Mouse (Mus musculus): Measurements from ENCODE around the gene Ubac1.

Gene Ubac1

GRCm38 (mm10) chr2:26021561-26022257 lies at the start of gene Ubac1:
Ubac1 (minus strand) TSS chr2:26021747.
- DNase-seq, result peak; percentile 97

DNA sequence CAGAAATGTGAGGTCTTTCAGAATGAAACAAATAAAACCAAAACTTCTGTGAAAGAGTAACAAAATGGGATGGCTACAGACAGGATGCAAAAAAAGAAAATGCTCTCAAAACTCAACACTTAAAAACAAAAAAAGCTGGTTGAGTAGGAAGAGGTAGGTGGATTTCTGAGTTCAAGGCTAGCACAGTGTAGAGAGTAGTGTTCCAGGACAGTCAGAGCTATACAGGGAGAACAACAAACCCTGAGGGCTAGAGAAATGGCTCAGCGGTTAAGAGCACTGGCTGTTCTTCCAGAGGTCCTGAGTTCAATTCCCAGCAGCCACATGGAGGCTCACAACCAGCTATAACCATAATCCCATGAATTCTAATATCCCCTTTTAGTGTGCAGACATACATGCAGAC lies 47.0 kb upstream of the Ubac1 start:
- no peak for DNase-seq

DNA sequence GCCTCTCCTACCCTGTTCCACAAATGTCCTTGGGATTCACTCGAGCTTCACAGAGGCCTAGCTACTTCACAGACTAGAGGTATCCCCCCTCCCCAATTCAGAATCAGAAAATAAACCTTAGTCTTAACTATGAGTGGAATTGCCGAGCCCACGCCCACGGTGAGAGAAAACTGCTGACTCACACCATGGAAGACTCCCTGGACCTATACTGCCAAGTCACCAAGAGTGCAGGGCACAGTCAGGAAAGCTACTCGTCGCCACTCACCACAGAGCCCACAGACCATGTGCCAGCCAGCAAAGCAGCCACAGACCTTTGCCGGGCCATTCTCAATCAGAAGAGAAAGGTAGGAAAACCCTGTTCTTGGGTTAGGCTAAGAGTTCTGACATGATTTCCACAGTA lies 46.6 kb upstream of the Ubac1 start:
- no peak for DNase-seq

- DNase-seq, result no peak
These were observed 45.0 kb upstream of the Ubac1 start for GRCm38 (mm10) chr2:26066527-26066926.

GRCm38 (mm10) chr2:26062742-26063427 lies 41.3 kb upstream of the Ubac1 start:
- no peak for DNase-seq

- DNase-seq, result no peak
These were observed 40.7 kb upstream of the Ubac1 start for GRCm38 (mm10) chr2:26062241-26062640.

- DNase-seq, result peak; percentile 63
These were observed 39.6 kb upstream of the Ubac1 start for GRCm38 (mm10) chr2:26061018-26061666.

GRCm38 (mm10) chr2:26057053-26057452 lies 35.5 kb upstream of the Ubac1 start:
- no peak for DNase-seq

GRCm38 (mm10) chr2:26056226-26056625 lies 34.7 kb upstream of the Ubac1 start:
- no peak for DNase-seq

- DNase-seq, result no peak
These were observed 34.2 kb upstream of the Ubac1 start for GRCm38 (mm10) chr2:26055747-26056102.

DNA sequence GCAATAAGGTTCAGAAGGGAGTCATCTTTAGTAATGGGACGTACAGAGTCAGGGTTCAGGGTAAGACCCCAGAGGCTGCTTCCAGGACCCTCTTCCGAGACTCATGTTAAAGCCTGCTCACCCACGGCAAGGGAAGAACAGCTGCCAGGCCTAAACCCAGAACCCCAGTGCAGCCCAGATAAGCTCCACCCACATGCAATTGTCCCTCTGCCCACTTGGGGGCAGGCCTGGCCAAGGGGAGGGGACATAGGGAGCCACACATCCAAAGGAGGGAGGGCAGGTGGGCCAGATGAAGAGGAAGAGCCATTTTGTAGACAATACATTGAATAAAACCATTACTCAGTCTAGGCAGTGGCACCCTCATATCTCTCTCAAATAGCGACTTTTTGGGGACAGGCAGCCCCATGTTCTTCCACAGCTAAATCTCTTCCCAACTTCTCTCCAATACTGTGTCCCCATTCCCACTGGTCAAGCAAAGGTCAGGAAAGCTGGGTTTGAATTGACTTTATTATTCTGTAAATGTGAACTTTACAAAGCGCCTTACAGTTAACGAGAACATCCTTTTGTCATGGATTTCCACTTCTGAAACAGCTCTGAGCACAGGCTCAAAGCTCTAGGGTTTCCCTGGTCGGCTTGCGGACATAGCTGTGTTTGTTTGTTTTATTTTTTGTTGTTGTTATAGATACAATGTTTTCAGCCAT lies 33.6 kb upstream of the Ubac1 start:
- DNase-seq, result peak; percentile 78

DNA sequence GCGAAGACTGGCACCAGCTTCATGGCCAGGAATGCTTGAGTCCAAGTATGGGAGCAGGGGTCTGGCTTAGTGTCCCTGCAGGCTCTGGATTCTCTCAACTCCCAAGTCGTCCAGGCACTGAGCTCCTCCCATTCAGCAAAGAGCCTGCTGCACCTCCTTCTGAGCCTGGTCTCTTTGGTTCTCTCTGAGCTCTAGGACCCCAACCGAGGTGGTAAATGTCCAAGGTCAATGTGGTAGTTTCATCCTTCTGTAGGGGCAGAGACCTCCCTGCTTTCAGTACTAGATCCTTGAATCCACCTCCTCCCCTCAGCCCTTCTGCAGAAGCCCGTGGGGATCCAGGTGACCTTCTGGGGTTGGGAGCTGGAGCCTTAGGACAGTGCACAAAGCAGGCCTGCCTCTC lies 31.3 kb upstream of the Ubac1 start:
- no peak for DNase-seq

DNA sequence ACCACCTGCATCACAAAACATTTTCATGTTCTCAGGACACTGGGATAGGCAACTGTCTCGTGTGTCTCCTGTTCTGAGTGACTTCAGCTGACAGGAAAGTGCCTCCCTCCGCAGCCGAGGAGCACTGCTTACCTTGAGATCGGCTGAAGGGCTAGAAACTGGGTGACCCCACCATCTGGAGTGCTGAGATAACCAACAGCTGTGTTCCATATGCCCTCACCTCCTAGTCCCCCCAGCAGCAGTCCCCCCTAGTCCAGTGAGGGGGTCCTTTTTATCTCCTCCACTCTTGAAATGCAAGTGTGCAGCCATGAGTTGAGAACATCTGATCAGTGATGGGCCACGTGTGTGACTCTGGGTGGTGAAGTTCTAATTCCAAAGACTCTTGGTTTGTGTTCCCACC lies 27.3 kb upstream of the Ubac1 start:
- DNase-seq, result no peak

DNA sequence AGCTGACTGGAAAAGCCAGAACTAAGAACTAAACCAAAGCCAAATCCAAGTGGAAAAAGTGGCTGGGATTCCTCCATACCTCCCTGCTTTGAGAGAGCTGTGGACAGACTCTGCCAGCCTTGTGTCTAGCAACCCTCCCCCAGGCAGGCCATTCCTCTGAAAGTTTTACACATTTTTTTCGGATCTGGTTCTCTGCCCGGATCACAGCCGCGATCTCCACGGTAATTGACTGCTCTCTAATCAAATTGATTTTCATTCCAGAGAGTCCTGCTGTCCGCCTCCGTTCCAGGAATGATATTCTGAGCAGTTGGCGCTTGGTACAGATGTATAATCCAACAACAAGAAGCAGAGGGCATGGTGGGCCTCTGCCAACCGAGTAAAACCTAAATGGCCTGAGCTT lies 22.7 kb upstream of the Ubac1 start:
- no peak for DNase-seq

DNA sequence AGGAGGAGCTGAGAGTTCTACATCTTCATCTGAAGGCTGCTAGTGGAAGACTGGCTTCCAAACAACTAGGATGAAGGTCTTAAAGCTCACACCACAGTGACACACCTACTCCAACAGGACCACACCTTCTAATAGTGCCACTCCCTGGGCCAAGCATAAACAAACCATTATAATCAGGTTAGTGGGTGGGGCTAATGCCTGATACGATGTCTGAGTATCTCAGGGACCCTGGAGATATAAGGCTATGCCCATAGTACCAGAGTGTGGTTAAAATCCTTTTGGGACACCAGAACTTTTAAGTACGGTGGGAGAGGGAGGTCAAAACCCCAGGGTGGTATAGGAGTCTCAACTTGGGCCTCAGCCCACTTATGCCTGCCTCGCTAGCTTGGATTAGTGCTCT lies 21.1 kb upstream of the Ubac1 start:
- no peak for DNase-seq

DNA sequence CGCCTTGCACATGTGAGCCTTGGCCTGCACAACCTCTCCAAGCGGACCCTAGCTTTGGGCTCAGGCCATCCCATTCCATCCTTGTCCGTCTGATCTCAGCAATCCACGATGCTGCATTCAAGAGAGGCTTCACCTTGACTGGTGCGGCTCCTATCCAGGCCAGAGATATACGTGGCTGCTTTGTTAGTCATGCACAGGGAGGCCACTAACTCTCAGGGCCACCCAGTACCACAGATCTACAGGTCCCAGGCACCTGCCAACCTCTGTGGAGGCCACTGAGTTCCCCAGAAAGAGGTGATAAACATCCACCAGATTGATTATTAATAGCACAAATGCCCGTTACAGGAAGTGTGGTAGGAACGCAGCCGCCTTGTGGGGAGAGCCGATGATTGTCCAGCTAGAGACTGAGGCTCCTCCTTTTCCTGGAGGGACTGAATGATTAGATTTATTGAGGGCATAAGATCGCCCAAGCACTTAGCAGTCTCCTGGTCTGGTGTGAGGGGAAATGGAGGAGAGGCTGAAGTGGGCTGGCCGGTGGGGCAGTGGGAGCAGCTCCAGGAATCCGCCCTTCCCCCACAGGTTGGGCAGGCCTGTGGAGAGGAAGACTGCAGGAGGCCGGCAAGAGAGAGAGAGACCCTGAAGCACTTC lies 19.7 kb upstream of the Ubac1 start:
- DNase-seq, result no peak

DNA sequence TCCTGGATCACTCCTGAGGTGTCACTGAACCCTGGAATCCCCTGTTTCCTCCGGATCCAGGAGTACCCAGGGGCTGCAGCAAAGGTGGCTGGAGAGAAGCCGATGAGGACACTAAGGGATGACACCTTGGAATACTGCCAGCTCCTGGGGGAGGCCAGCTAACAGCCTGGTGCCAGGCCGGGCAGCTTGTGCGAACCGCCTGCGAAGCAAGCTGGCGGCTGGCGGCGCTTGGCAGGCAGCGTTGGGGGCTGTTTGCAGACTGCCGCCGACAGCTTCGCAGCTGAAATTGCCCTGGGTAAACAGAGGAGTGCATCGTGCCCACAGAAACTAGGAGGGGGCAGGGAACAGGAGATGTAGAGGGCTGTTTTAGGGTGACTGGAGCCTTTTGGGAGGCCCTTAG lies 18.4 kb upstream of the Ubac1 start:
- DNase-seq, result peak; percentile 84

DNA sequence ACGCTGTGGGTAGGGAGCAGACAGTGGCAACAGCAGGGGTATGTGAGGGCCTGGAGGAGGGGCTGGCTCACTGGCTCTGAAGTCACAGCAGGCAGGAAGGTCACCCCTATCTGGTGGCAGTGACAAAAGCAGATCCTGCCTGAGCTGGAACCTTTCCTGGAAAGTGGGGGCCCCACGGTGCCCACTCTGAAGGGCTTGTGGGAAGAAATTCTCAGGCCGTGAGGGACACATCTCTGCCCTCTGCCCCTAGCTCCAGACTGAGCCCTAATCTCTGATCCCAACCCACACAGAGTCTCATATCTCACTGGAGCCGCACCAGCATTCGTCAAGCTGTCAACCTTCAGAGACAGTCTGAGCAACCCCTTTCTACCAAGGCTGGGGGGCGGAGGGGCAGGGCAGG lies 15.8 kb upstream of the Ubac1 start:
- DNase-seq, result no peak

- no peak for DNase-seq
These were observed 12.9 kb upstream of the Ubac1 start for GRCm38 (mm10) chr2:26034344-26035050.

DNA sequence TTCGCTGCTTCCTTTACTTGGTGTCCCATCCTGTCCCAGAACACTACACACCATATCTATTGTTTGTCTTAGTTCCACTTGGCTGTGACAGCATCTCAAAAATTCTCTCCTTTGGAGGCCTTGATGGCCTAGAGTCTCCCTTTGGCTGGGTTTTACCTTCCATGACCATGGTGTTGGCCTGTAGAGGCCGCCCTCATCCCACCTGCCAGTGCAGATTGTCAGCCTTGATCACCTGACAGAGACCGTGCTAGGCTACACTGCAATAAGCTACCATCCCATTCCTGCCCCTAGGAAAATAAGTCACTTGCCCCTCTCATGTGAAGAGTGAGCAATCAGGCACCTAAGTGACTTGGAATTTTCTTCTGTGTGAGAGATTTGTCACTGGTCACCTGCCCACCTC lies 8.7 kb upstream of the Ubac1 start:
- DNase-seq, result no peak

GRCm38 (mm10) chr2:26024138-26025075 lies 2.9 kb upstream of the Ubac1 start:
- peak; percentile 70 for DNase-seq
